Mouse (Mus musculus) MEL (cell line): ENCODE measurements around the gene Hacd4. TPM values are rescaled to one million over a fixed set of nuclear protein-coding genes. Genes with fewer than 3 reads are reported as not detected.

Source experiments
- DNase-seq: peaks from one replicate; pipeline ENCODE4 v3.0.0; 2011; ENCODE audit warnings: low read depth, low spot score
- H3K27ac ChIP-seq: 2 replicates; pipeline ENCODE4 v1.5.1; 2012; ENCODE audit warnings: low read depth, mild to moderate bottlenecking, control low read depth, low read length, moderate library complexity; ENCODE audit not compliant: control insufficient read depth
- H3K27me3 ChIP-seq, 2 experiments: fragments of 150-350 bp in 1 of 2; sonication (generic) in 1 of 2; 2 replicates each; pipeline ENCODE4 v1.6.1; 2012; ENCODE audit warnings: low read length in 2 of 2, mild to moderate bottlenecking in 2 of 2, improper control_type of control experiment in 1 of 2, moderate library complexity in 1 of 2; ENCODE audit not compliant: insufficient read depth in 2 of 2, control insufficient read depth in 1 of 2
- H3K36me3 ChIP-seq, 2 experiments: 2 replicates each; pipeline ENCODE4 v1.6.1; 2012 to 2014; ENCODE audit warnings: low read length in 2 of 2, improper control_type of control experiment in 1 of 2, inconsistent platforms in 1 of 2, mild to moderate bottlenecking in 1 of 2; ENCODE audit not compliant: insufficient read depth in 2 of 2, control insufficient read depth in 1 of 2
- H3K4me1 ChIP-seq, 2 experiments: fragments of 150-350 bp in 1 of 2; sonication (generic) in 1 of 2; 2 replicates each; pipeline ENCODE4 v1.6.1; 2012; ENCODE audit warnings: low read length in 2 of 2, improper control_type of control experiment in 1 of 2, mild to moderate bottlenecking in 1 of 2; ENCODE audit not compliant: insufficient read depth in 2 of 2, control insufficient read depth in 1 of 2
- H3K4me3 ChIP-seq, 2 experiments: fragments of 150-350 bp in 1 of 2; sonication (generic) in 1 of 2; 2 replicates each; pipeline ENCODE4 v1.5.1; 2012; ENCODE audit warnings: low read depth in 2 of 2, low read length in 2 of 2, mild to moderate bottlenecking in 2 of 2, moderate library complexity in 2 of 2, control low read depth in 1 of 2, improper control_type of control experiment in 1 of 2; ENCODE audit not compliant: control insufficient read depth in 1 of 2, insufficient read depth in 1 of 2
- H3K79me2 ChIP-seq: 2 replicates; pipeline ENCODE4 v1.6.1; 2012; ENCODE audit warnings: mild to moderate bottlenecking, low read length, moderate library complexity; ENCODE audit not compliant: control insufficient read depth, poor library complexity, insufficient read depth
- H3K9ac ChIP-seq: 2 replicates; pipeline ENCODE4 v1.6.1; 2012; ENCODE audit warnings: low read depth, mild to moderate bottlenecking, control low read depth, low read length, moderate library complexity; ENCODE audit not compliant: control insufficient read depth, poor library complexity, severe bottlenecking
- H3K9me3 ChIP-seq: fragments of 150-350 bp; sonication (generic); replicated peaks from 2 replicates; pipeline ENCODE4 v1.6.1; 2012; ENCODE audit warnings: mild to moderate bottlenecking, low read length, improper control_type of control experiment, moderate library complexity; ENCODE audit not compliant: insufficient read depth
- CTCF ChIP-seq, 3 experiments: IDR thresholded peaks in 2 of 3; conservative IDR thresholded peaks in 1 of 3; 2 replicates each; pipeline ENCODE4 v1.5.1; 2011 to 2012; ENCODE audit warnings: low read length in 3 of 3, low read depth in 2 of 3, mild to moderate bottlenecking in 2 of 3, improper control_type of control experiment in 1 of 3, inconsistent platforms in 1 of 3, mixed read lengths in 1 of 3, moderate library complexity in 1 of 3; ENCODE audit not compliant: control insufficient read depth in 1 of 3, insufficient read depth in 1 of 3, poor library complexity in 1 of 3, severe bottlenecking in 1 of 3
- E2F4 ChIP-seq: IDR thresholded peaks from 2 replicates; pipeline ENCODE4 v1.6.1; 2011; ENCODE audit warnings: low read depth, low read length, improper control_type of control experiment, borderline replicate concordance
- ELF1 ChIP-seq: IDR thresholded peaks from 2 replicates; pipeline ENCODE4 v1.6.1; 2014; ENCODE audit warnings: low read depth, mild to moderate bottlenecking, inconsistent platforms, low read length, improper control_type of control experiment, moderate library complexity
- JUND ChIP-seq: IDR thresholded peaks from 2 replicates; pipeline ENCODE4 v1.6.1; 2011; ENCODE audit warnings: low read depth, mild to moderate bottlenecking, improper control_type of control experiment, low read length
- MAFK ChIP-seq: IDR thresholded peaks from 2 replicates; pipeline ENCODE4 v1.6.1; 2011; ENCODE audit warnings: low read depth, mild to moderate bottlenecking, low read length, improper control_type of control experiment, borderline replicate concordance
- MAX ChIP-seq: IDR thresholded peaks from 2 replicates; pipeline ENCODE4 v1.6.1; 2011; ENCODE audit warnings: low read length, improper control_type of control experiment
- NELFE ChIP-seq: IDR thresholded peaks from 2 replicates; pipeline ENCODE4 v1.6.1; 2011; ENCODE audit warnings: low read depth, low read length, improper control_type of control experiment
- NRF1 ChIP-seq: IDR thresholded peaks from 2 replicates; pipeline ENCODE4 v1.6.1; 2014; ENCODE audit warnings: low read depth, mild to moderate bottlenecking, inconsistent platforms, low read length, improper control_type of control experiment, moderate library complexity; ENCODE audit not compliant: poor library complexity, insufficient read depth, severe bottlenecking
- POLR2AphosphoS2 ChIP-seq: IDR thresholded peaks from 2 replicates; pipeline ENCODE4 v1.6.1; 2011; ENCODE audit warnings: low read length, improper control_type of control experiment
- RAD21 ChIP-seq: IDR thresholded peaks from 2 replicates; pipeline ENCODE4 v1.6.1; 2011; ENCODE audit warnings: mild to moderate bottlenecking, low read depth, low read length, improper control_type of control experiment
- RCOR1 ChIP-seq: IDR thresholded peaks from 2 replicates; pipeline ENCODE4 v1.6.1; 2012; ENCODE audit warnings: low read depth, mild to moderate bottlenecking, inconsistent platforms, low read length, improper control_type of control experiment
- SMC3 ChIP-seq: IDR thresholded peaks from 2 replicates; pipeline ENCODE4 v1.6.1; 2011; ENCODE audit warnings: low read depth, low read length, improper control_type of control experiment
- UBTF ChIP-seq: IDR thresholded peaks from 2 replicates; pipeline ENCODE4 v1.6.1; 2012; ENCODE audit warnings: low read depth, mild to moderate bottlenecking, inconsistent platforms, low read length, improper control_type of control experiment, moderate library complexity, borderline replicate concordance; ENCODE audit not compliant: insufficient read depth
- ZC3H11A ChIP-seq: IDR thresholded peaks from 2 replicates; pipeline ENCODE4 v1.6.1; 2012; ENCODE audit warnings: low read depth, mild to moderate bottlenecking, inconsistent platforms, low read length, improper control_type of control experiment
- polyA plus RNA-seq, 2 experiments: library from polyadenylated mRNA; stranded (reverse) in 1 of 2; unstranded in 1 of 2; fragments of >175 nt in 1 of 2; fragments of >200 nt in 1 of 2; gene quantifications; 2 replicates each; pipeline versions ENCODE4 v1.2.1 to v1.2.4; 2012; ENCODE audit warnings: low replicate concordance in 2 of 2, low read depth in 1 of 2; ENCODE audit not compliant: insufficient read length in 2 of 2, insufficient read depth in 1 of 2, missing spikeins in 1 of 2
- total RNA-seq: library from RNA; depleted of rRNA; stranded (reverse); fragments of 300-350 nt; gene quantifications from 2 replicates; pipeline ENCODE4 v1.2.3, GENCODE M21; 2012

The Hacd4 gene
- total and polyA plus RNA-seq, 3 experiments = 0.19 to 0.64 TPM; not detected in 1

DNA sequence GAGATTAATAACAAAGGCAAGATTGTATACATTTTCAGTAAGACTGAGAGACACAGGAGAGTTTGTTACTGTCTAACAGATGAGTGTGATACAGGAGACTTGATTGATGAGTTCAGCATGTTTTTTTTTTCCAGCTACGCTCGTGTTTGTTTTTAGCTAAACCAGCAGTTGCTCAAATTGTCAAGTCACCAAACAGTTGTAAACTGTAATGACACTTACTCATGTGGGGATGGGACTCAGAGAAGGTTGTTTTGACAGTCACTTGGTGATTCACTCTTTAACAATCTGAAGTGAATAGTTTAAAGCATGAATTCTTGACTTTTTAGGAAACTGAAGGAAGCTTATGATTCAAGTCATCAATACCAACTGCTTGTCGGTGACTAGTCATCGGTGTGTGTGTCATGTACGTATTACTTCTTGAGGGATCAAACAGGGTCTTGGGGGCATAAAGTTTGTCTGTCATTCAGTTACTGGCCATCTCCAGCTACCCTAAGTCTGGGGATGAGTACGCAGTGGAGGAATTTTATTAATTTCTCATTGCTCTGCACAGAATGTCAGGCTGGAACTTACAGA lies 2.0 kb downstream of the Hacd4 start:
- Histone ChIP-seq H3K36me3 (peaks cover 0 to 30% of the 10 kb centered on the region in 2 experiments; a peak in 2 of 4 replicates), H3K27ac (no peak overlapping the region)

GRCm38 (mm10) chr4:88432412-88433024 lies 6.2 kb downstream of the Hacd4 start:
- Histone ChIP-seq H3K36me3 (no peaks in the 10 kb centered on the region), H3K4me1 (no peaks in the 10 kb centered on the region)

More for the DNA sequence above, 2.0 kb downstream of the Hacd4 start:
- no peaks in the 10 kb centered on the region for H3K9me3 ChIP-seq
- H3K27me3 ChIP-seq = no peaks in the 10 kb centered on the region
- H3K79me2 ChIP-seq = no peaks in the 10 kb centered on the region
- no peak overlapping the region for H3K9ac ChIP-seq
- peaks cover 6 to 33% of the 10 kb centered on the region in 2 experiments for H3K4me1 ChIP-seq
- no peak for DNase-seq
- no peak for TF ChIP-seq MAX
- no peak for TF ChIP-seq POLR2AphosphoS2
- no peak for TF ChIP-seq MAFK
- no peak for TF ChIP-seq UBTF
- no peak for TF ChIP-seq SMC3
- TF ChIP-seq NRF1 = no peak
- no peak for TF ChIP-seq NELFE
- TF ChIP-seq CTCF (IDR thresholded peaks at IDR 0.05 in 2 of 3, conservative IDR thresholded peaks at IDR 0.05 in 1 of 3; ENCODE audit: control insufficient read depth in 1 of 3, insufficient read depth in 1 of 3, low read depth in 2 of 3, low read length in 3 of 3, poor library complexity in 1 of 3, severe bottlenecking in 1 of 3) = no peak
- TF ChIP-seq ZC3H11A = no peak
- TF ChIP-seq JUND = no peak
- TF ChIP-seq E2F4 = no peak
- no peak overlapping the region for H3K4me3 ChIP-seq

More at GRCm38 (mm10) chr4:88432412-88433024, 6.2 kb downstream of the Hacd4 start:
- TF ChIP-seq UBTF = no peak
- TF ChIP-seq RAD21 = no peak
- no peak for TF ChIP-seq NRF1
- no peak for TF ChIP-seq ELF1
- no peak for TF ChIP-seq RCOR1
- Histone ChIP-seq H3K9ac (no peak overlapping the region), H3K79me2 (no peaks in the 10 kb centered on the region), H3K27me3 (no peaks in the 10 kb centered on the region), H3K4me3 (no peak overlapping the region), H3K27ac (no peak overlapping the region), H3K9me3 (no peaks in the 10 kb centered on the region)
- no peak for DNase-seq
